Mouse (Mus musculus) effector memory CD4-positive, alpha-beta T cell, adult 5 months (primary cell): ENCODE results near the gene Sh2d1b1. TPM values are rescaled to one million over a fixed set of nuclear protein-coding genes. Genes with fewer than 3 reads are reported as not detected.

Source experiments
- polyA plus RNA-seq: library from polyadenylated mRNA; unstranded; fragments of 100-300 nt; shearing (Covaris generic); gene quantifications from one replicate; pipeline ENCODE4 v1.2.1, GENCODE M21; 2017

The Sh2d1b1 gene
- not detected for polyA plus RNA-seq

GRCm38 (mm10) chr1:170277016-170277415 lies at the start of gene Sh2d1b1:
Gene Sh2d1b1, plus strand, starts transcription at chr1:170277320.

DNA sequence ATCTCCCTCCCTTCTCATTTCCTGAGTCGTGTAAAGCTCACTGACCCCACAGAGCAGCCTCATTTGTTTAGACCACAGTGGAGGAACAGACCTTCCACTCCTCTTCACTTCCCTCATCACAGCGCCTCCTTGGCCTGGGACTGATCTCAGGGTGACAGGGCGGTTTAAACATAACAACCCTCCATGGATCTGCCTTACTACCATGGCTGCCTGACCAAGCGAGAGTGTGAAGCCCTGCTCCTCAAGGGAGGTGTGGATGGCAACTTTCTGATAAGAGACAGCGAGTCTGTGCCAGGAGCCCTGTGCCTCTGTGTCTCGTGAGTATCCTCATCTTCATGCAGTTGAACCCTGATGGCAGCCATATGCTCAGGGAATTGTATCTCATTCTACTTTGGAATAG lies 44.4 kb upstream of the Sh2d1b1 start, which contains the start of gene Sh2d1b2:
Sh2d1b2 (plus strand) TSS at position 62 of the 400 bp plus-strand sequence.

DNA sequence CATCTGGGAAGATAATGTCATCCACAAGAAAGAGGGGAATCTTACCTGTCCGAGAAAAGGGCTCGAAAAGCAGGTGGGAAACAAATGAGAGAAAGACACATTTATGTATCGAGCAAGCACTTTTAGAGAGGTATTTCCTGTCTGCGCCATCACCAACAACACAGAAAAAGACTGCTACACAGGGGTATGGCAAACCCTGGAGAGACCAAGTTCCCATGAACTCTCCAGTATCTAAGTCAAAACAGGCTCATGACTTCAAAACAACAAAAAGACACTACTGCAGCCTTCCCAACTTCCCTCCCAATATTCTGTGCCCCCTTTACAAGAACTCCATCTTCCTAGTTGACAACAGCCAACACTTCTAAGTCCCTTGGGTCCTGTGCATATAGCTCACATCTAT lies 29.1 kb downstream of the Sh2d1b1 start, which contains the start of gene Gm7694:
Gm7694 (minus strand) TSS at position 101 of the 400 bp plus-strand sequence.

DNA sequence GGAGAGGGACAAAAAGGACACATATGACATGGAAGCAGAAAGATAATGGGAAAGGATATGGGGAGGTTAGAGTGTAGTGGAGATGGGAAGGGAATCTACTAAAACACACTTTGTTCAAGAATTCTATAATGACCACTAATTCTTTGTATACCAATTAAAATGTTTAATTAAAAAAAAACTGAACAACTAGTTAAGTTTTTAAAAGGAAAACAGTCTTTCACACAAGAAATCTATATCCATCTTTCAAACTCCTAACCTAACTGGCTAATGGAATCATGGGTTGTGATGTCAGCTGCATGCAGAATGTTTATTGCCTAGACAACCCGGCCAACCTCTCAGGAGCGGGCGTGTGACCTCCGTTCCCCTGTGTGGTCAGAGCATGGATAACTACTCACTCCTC lies 31.4 kb downstream of the Sh2d1b1 start, which contains the start of gene Spata46:
Spata46 (plus strand) TSS at position 301 of the 400 bp plus-strand sequence.

Other genes with a start within 250 kb of the Sh2d1b1 start
- 0.09 TPM for gene Ddr2, start 166.6 kb upstream of the Sh2d1b1 start, polyA plus RNA-seq
- gene Uap1, start 102.4 kb upstream of the Sh2d1b1 start, polyA plus RNA-seq: 58.7 TPM
- 43.4 TPM for gene Uhmk1, start 61.9 kb upstream of the Sh2d1b1 start, polyA plus RNA-seq
- gene Sh2d1b2, start 44.6 kb upstream of the Sh2d1b1 start, polyA plus RNA-seq: not detected
- gene Gm7694, start 29.0 kb downstream of the Sh2d1b1 start, polyA plus RNA-seq: not detected
- not detected for gene Spata46, start 31.5 kb downstream of the Sh2d1b1 start, polyA plus RNA-seq